Mouse (Mus musculus): Measurements from ENCODE around the gene Gpr35.
"Not testable (repeated sequence)": the region's sequence is repeated elsewhere in the genome, so short reads cannot be mapped to it uniquely, and the experiment has no call there.

Gene Gpr35

DNA sequence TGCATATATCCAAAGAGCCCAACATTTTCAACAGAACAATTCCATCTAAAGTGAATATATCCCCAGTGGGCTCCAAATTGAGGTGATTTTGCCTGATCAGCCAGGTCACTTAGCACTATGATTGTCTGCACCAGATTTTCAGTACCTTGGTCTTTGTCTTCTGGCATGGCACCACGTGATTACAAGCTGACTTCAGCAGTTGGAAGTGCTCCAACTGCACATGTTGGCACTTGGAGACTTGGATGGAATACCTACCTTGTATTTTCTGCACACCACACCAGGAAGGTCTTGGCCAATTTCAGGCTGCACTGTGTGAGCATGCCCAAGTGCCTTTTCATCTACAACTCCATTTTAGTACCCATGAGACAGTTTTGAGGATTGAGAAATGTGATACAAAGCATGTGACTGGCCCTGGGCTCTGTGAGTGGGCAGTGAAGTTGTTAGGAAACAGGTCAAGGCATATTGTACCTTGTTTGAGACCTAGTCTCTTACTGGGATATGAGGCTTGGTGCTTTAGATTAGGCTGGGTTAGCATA, 20.4 kb upstream of the Gpr35 start:
- in situ Hi-C loops (cut with MboI; ENCODE audit: low sequenced_read_pairs), result no loop called here

DNA sequence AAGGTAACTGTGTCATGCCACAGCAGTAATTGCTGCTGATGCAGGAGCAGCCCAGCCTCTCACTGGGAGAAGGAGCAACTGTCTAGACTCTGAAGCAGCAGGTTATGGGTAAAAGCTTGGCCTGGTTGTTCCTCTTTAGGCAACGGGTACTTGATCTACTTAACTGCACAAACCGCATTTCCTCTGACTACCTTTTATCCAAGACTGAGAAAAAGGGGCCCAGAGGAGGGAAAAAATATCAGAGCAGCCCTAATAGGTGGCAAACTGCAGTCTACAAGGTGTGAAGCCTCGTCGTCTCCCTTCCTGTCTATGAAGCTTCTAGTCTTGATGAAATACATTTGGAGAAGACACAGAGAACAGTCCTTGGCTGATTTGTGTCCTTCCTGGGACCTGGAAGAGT, 17.1 kb upstream of the Gpr35 start:
- in situ Hi-C loops (cut with MboI; ENCODE audit: low sequenced_read_pairs), result no loop called here

DNA sequence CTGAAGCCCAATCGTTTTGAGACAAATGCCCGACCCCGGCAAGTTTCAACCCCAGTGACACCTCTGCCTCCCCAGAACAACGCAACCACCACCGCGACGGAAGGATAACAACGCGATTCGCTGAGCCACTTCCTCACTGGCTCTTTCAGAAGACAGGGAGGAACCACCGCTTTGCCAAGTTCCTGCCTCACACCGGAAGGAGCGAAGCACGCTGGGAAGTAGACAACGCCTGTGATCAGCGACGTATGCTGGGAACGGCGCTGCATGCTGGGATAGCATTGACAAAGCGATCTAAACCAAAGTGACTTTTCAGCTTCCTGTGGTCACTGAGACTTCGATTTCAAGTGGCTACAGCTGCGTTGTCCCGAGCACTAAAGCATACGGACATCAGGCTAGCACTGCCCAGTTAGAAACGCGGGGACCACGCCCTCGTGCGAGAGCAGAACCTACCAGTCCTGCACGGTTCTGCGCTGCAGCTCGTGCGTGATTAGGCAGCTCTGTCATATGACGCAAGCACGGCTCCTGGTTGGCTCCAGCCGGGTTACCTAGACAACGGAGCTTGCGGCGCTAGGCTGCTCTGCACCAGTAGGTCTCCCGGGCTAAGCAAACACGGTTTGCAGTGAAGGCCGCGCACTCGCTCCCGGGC, 16.4 kb upstream of the Gpr35 start, which contains the start of gene Capn10:
TSS of gene Capn10 (plus strand) at position 195 of the 646 bp plus-strand sequence.
- in situ Hi-C loops (cut with MboI; ENCODE audit: low sequenced_read_pairs), result no loop called here

DNA sequence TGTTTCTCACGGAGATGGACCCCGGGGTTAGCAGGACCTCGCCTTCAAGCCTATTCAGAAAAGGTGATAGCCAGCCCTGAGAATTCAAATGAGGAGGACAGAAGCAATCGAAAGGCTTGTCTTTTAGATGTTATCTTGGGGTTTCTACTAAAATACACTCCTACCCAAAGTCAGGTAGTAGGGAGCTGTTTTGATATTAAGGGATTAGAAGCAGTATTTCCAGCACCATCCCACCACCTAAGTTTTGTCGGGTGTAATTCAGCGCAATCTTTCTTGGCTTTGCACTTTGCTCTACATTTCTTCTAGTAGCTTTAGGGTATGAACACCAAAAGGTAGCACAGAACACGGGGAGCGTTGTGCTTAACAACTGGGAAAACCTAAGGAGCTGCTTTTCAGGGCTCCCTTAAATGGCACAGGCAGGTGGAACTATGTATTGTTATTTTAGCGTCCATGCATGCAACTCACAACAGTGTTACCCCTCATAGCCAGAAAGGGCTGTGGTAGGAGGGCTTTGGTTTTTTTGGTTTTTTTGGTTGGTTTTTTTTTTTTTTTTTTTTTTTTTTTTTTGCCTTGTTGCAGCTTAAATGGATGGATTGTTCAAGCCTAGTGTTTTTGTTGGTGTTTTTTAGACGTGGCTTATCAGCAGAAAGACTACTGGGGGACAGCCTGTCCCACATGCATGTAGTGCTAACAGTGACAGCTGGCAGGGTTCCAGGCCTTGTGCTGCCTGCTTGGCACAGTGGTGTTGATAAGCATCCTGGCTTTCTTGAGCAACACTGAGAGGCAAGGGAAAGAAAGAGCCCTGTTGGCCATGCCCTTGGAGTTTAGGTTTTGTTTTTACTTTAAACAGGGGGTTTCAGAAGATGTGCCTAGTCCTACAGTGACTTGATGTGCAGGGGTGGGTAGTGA, 15.4 kb upstream of the Gpr35 start:
- in situ Hi-C loops (cut with MboI; ENCODE audit: low sequenced_read_pairs), result no loop called here

DNA sequence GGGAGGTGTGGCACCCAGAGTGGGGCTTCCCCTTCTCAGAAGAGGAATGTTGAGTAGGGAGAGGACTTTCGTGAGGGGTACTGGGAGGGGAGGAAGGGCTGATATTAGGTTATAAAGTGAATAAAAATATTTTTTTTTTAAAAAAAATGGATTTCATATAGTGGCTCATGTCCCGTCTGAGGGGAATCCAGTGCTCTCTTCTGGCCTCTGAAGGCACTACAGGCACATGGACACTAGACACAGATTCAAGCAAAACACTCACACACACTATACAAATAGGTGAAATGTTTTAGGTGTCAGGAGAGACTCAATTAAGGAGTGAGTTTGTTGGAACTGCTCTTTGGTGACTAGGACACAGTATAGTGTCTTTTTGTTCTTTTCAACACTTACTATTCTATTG, 14.7 kb upstream of the Gpr35 start:
- in situ Hi-C loops (cut with MboI; ENCODE audit: low sequenced_read_pairs), result no loop called here

DNA sequence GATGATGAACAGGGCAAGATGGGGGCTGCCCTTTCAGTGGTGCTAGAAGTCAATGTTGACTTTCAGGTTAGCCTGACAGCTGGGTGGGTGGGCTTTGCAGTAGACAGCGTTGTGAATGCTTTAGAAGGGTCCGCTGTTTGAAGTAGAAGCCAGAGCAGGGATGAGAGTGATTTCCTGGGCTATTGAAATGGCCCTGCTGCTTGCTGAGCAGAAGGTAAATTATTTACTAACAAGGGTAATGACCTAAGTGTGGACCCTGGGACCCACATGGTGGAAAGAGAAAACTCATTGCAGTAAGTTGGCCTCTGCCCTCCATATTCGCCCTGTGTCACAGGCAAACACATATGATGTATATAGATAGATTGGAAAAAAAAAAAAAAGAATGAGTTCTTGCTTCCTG, 14.2 kb upstream of the Gpr35 start:
- in situ Hi-C loops (cut with MboI; ENCODE audit: low sequenced_read_pairs), result no loop called here

DNA sequence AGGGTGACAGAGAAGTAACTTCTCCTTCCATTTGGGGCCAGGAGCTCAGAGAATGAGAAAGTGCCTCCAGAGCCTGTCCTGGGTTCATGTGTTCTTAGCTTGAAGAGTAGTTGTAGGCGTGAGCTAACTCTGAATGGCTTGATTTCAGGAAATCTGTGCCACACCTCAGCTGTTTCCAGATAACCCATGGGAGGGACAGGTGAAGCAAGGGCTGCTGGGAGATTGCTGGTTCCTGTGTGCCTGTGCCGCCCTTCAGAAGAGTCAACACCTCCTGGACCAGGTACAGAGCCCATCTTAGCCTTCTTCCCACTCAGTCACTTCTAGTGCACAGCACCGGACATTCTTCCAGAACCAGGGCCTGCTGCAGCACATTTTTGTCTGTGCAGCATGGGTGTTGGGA, 12.9 kb upstream of the Gpr35 start:
- in situ Hi-C loops (cut with MboI; ENCODE audit: low sequenced_read_pairs), result no loop called here

DNA sequence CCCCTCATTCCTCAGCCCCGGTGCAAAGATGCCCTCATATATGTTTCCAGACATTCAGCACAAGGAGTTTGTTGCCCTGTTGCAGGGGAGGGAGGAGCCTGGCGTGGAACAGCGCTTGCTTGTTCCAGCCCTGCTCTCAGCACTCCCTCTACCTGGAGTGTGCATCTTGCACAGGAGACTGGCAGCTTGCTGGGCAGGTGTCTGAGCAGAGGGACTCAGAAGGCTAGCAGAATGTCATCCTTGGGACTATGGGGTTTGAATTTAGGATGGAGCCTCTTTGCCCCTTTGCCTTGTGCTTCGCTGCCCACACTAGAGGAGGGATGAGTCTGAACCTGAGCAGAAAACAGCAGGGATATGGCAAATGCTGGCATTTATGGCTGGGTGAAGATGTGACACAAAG, 10.9 kb upstream of the Gpr35 start:
- in situ Hi-C loops (cut with MboI; ENCODE audit: low sequenced_read_pairs), result no loop called here

DNA sequence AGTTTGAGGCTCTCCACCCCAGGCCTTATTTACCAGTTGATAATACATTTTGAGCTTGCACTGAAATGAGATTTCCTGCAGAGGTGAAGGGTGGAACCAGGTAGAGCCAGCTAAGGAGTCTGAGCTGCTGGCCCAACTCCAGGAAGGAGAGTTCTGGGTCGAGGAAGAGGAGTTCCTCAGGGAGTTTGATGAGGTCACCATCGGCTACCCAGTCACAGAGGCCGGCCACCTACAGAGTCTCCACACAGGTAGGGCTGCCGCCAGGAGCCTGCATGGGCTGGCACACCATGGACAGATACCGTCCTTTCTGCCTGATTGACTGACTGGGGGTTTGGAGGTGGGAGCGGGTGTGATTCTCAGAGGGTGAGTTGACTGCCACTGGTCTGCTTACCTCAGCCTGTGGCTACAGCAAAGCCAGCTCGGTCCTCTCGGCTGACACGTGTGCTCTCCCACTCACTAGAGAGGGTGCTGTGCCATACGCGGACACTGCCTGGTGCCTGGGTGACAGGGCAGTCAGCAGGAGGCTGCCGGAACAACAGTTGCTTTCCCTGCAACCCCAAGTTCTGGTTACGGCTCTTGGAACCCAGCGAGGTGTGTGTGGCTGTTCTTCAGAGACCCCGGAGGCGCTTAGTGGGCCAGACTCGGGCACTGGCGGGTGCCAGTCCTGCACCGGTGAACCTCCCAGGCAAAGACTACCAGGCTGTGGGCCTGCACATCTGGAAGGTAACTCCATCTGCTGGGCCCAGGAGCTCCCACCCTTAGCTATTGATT, 7.3 kb upstream of the Gpr35 start:
- in situ Hi-C loops (cut with MboI; ENCODE audit: low sequenced_read_pairs), result no loop called here

DNA sequence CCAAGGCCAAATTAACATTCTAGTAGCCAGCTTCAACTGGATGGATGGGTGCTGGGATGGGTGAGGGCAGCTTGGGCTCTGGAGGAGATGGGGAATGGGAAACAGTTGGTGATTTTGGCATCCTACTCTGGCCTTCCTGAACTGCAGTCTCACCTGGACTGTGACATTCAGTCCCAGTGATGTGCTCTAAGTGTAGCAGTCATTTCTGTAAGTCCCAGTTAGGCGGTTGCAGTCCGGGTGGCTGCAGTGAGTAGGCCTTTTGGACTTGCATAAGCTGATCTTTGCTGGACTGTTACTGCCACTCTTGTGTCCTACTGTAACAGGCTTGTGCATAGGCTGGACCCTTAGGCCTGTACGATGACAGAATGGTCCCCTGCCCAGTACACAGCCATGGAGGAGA, 2.7 kb upstream of the Gpr35 start:
- in situ Hi-C loops (cut with MboI; ENCODE audit: low sequenced_read_pairs), result no loop called here

DNA sequence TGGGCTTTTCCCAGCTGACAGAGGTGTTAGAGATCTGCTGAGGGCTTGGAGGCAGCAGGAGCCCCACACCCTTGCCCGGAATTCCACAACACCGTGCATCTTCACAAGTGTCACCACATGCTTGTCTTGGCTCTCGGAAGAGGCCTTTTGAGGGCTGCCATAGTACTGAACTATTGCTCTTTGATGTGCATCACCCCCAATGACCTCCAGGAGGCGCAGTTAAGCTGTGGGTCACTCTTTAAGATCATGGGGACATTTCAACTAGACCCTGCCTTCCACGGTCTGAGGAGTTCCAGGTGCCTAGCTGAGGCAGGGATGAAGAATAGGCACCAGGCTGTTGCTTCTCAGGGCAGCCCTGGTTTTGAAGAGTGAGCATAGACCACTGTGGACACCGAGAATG, 1.2 kb upstream of the Gpr35 start:
- in situ Hi-C loops (cut with MboI; ENCODE audit: low sequenced_read_pairs), result no loop called here

DNA sequence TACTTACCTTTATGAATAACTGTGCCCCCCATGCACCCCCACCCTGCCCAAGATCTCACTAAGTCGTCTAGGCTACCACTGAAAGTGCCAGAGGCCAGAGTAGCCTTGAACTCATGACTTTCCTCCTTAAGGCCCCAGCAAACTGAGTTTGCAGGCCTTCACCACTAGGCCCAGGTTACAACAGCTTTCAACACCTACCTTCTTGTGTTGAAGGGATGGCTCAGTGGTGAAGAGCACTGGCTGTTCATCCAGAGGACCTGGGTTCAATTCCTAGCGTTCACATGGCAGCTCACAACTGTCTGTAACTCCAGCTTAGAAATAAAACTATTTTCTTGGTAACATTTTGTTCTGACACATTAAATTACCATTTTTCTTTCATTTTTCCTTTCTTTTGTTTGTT, 3.0 kb downstream of the Gpr35 start:
- in situ Hi-C loops (cut with MboI; ENCODE audit: low sequenced_read_pairs), result no loop called here

DNA sequence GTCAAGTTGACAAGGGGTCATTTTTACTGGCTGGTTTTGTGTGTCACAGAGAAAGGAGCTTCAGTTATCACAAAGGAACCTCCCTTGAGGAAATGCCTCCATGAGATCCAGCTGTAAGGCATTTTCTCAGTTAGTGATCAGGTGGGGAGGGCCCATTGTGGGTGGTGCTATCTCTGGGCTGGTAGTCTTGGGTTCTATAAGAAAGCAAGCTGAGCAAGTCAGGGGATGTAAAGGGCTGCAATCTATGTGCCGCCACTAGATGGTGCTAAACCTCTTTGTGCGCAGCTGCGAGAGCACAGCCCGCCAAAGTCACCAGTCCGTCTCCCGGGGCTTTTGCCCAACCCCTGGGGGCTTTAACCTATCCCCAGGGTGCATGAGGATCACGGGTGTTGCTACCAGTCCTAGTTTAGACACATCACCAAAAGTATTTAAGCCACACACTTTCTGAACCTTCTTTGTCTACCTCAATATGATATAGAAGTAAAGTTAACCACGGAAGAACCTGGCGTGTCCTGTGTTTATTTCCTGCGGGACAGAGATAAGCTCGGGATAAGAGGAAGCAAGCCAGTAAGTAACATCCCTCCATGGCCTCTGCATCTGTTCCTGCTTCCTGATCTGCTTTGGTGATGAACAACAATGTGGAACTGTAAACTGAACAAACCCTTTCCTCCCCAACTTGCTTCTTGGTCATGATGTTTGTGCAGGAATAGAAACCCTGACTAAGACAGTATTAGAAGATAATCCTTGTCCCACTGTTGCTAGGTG, 6.1 kb downstream of the Gpr35 start:
- in situ Hi-C loops (cut with MboI; ENCODE audit: low sequenced_read_pairs), result not testable (repeated sequence)

DNA sequence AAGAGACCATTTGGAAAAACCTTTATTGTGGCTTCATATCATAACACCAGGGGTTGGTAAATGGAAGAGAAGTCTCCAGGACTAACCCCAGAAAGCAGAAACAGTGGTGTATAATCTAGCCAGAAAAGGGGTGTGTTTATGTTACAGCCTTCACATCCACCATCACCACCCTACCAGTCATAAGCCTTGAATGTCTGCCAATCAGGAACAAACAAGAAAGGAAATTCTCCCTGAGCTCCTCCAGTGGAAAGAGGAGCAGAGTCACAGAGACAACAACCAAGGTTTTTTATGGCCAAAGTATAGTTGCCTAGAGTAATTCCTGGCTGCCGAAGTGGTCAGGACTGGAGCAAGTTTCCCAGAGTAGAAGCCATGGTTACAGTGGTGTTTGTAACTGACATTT, 8.3 kb downstream of the Gpr35 start:
- in situ Hi-C loops (cut with MboI; ENCODE audit: low sequenced_read_pairs), result no loop called here

DNA sequence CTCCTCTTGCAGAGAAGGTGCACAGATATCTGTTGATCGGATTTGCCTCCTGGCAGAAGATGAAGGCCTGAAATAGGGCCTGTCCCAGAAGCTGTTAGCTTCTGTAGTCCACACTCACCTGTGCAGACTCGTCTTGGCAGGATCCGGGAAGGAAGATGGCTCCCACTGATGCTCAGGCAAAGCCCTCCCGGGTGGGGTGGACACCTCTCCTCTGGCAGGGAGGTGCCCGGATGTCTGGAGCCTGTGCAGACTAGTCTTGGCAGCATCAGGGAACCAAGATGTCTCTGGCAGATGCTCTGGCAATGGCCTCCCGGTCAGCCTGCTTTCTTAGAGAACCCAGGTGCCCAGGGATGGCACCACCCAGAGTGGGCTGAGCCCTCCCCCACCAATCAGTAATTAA, 20.1 kb downstream of the Gpr35 start:
- in situ Hi-C loops (cut with MboI; ENCODE audit: low sequenced_read_pairs), result not testable (repeated sequence)

DNA sequence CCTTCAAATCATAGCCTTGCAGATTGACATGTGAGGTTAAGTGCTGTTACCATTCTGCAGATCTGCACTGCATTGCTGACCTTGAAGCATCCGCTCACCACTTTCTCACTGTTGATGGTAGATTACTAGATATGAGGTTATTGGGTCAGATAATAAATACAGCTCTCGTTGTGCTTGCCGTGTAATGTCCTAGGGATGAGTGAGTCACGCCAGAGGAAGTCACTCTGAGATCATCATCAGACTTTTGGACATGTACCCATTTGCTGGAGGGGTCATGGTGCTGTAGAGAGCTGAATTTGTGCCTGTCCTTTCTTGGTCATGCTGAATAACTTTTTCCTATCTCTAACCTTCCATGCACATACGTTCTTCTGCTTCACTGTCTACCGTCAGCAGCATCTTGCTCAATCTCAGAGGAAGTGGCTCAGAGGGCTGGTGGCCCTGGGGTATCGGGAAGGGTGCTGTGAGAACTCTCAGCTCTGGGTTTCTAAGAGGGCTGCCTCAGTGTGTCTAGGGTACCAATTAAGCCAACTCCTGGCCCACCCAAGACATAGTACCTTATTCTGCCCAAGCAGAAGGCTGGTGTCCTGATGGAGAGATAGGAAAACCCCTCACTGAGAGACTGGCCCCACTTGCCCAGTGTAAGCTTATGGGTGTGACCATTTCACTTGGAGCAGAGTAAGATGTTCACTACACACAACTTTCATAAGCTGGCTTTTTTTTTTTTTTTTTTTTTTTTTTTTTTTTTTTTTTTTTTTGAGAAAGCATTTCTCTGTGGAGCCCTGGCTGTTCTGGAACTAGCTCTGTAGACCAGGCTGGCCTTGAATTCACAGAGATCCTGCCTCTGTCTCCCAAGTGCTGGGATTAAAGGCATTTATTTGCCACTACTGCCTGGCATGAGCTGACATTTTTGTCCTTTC, 21.5 kb downstream of the Gpr35 start:
- in situ Hi-C loops (cut with MboI; ENCODE audit: low sequenced_read_pairs), result no loop called here

DNA sequence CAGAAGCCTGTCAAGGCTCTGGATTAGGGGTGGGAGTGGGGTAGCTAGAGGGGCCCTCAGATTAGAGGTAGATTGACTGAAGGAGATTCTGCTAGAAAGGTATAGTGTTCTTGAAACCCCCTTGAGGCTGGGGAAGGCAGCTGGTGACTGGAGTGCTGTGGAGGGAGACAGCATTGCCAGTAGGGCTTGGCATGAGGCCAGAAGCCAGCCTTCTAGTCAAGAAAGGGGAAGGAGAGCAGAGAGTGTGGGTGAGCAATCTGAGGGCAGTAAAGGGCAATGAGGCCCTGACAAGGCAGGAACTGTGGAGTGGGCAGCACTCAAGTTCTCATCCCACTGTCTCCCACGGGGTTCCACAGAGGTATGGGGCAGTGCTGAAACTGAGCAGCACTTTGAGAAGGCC, 22.2 kb downstream of the Gpr35 start:
- in situ Hi-C loops (cut with MboI; ENCODE audit: low sequenced_read_pairs), result no loop called here

DNA sequence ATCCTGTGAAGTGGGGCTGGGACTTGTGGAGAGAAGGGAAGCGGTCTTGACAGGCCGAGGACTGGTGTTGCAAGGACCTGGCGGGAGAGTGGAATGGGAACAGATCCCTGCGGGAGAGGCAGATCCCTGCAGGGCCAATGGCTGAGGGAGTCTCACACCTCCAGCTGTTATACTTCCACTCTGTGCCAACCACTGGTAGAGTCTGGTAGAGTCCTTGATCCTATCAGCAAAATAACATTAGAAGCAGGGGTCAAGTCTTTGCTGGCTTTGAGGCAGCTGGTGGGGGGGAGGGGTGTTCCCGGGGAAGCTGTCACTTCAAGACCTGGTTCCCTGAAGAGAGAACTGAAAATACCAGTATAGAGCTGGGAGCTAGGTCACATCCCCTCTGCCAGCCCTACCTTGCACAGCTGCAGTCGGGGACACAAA, 25.5 kb downstream of the Gpr35 start:
- in situ Hi-C loops (cut with MboI; ENCODE audit: low sequenced_read_pairs), result no loop called here

DNA sequence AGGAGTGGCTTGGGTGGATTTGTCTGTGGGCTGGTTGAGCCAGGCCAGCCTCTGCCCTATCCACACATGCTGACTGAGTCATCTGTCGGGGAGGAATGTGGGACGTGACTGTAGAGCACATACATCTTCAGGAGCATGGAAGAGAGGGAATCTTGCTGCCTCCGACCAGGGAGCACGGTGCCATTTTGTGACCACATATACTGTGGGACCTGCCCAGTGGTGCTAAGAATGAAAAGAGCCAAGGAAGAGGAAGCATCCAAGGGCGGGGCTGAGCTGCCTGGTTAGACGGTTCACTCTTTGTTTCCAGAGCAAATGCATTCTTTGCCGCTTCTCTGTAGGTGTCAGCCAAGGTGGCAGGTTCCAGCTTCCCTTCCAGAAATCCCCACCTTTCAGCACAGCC, 28.0 kb downstream of the Gpr35 start:
- in situ Hi-C loops (cut with MboI; ENCODE audit: low sequenced_read_pairs), result no loop called here
